Mouse (Mus musculus) cortical plate, adult 2 months (tissue): ENCODE measurements around the gene Gm10842. TPM values are rescaled to one million over a fixed set of nuclear protein-coding genes. Genes with fewer than 3 reads are reported as not detected.

Source experiments
- H3K27ac ChIP-seq: fragments of 200-500 bp; 2 replicates; pipeline ENCODE4 v1.5.1; 2012; ENCODE audit warnings: low read length, control low read depth, inconsistent platforms; ENCODE audit not compliant: insufficient read depth
- H3K4me1 ChIP-seq: fragments of 200-500 bp; 2 replicates; pipeline ENCODE4 v1.6.1; 2011; ENCODE audit warnings: low read length; ENCODE audit not compliant: control insufficient read depth, insufficient read depth
- H3K4me3 ChIP-seq: fragments of 200-500 bp; 2 replicates; pipeline ENCODE4 v1.5.1; 2011; ENCODE audit warnings: mild to moderate bottlenecking, low read length, control low read depth; ENCODE audit not compliant: insufficient read depth
- CTCF ChIP-seq: fragments of 200-500 bp; IDR thresholded peaks from 2 replicates; pipeline ENCODE4 v1.5.1; 2011; ENCODE audit warnings: mild to moderate bottlenecking, control low read depth, low read length; ENCODE audit not compliant: insufficient read depth; ENCODE audit errors: extremely low read depth
- POLR2A ChIP-seq: fragments of 200-500 bp; IDR thresholded peaks from 2 replicates; pipeline ENCODE4 v1.6.1; 2011; ENCODE audit warnings: mild to moderate bottlenecking, low read length, control low read depth; ENCODE audit not compliant: insufficient read depth; ENCODE audit errors: extremely low read depth
- polyA plus RNA-seq: library from polyadenylated mRNA; depleted of rRNA; stranded (reverse); fragments of >200 nt; gene quantifications from 2 replicates; pipeline ENCODE4 v1.2.3, GENCODE M21; 2012

Gene Gm10842
- polyA plus RNA-seq, 1 experiment = not detected

DNA sequence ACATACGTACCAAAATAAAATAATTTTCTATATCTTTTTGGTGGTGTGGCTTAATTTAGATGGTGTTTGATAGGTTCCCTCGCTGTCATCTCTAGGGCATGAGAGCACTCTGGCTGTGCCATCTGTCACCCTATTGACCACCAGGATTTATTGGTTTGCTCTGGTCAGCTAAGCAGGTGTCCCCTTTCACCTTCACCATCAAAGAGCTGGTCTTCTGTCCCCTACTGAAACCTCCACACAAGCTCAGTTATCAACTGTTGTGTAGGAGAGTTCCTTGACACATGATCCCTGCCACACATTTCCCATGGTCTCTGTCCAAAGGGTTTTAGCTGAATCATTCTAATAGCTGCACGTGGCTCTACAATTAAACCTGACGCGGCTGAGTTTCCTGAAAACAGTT lies 5.6 kb upstream of the Gm10842 start:
- Histone ChIP-seq H3K4me1 (no peaks in the 10 kb centered on the region), H3K27ac (no peak overlapping the region), H3K4me3 (no peak overlapping the region)
- TF ChIP-seq CTCF (no peak), POLR2A (no peak)

GRCm38 (mm10) chr11:105143564-105143963 lies 3.1 kb upstream of the Gm10842 start:
- TF ChIP-seq CTCF (no peak), POLR2A (no peak)
- Histone ChIP-seq H3K4me3 (no peak overlapping the region), H3K4me1 (no peaks in the 10 kb centered on the region), H3K27ac (no peak overlapping the region)

DNA sequence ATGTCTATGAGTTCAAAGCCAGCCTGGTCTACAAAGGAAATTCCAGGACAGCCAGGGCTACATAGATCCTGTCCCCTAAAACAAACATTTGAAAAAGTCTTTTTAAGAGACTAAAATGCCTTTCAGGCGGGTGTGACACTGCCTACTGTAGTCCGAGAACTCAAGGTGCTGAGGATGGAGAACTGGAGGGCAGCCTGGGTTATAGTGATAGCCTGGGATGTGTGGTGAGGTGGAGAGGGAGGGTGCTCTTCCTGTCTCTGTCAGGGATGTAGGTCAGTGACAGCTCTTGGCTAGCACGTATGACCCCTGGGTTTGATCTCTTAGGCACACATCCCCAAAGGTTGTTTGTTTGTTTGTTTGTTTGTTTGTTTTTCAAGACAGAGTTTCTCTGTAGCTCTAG lies 2.6 kb upstream of the Gm10842 start:
- Histone ChIP-seq H3K4me1 (no peaks in the 10 kb centered on the region), H3K4me3 (no peak overlapping the region), H3K27ac (no peak overlapping the region)
- TF ChIP-seq CTCF (no peak), POLR2A (no peak)

DNA sequence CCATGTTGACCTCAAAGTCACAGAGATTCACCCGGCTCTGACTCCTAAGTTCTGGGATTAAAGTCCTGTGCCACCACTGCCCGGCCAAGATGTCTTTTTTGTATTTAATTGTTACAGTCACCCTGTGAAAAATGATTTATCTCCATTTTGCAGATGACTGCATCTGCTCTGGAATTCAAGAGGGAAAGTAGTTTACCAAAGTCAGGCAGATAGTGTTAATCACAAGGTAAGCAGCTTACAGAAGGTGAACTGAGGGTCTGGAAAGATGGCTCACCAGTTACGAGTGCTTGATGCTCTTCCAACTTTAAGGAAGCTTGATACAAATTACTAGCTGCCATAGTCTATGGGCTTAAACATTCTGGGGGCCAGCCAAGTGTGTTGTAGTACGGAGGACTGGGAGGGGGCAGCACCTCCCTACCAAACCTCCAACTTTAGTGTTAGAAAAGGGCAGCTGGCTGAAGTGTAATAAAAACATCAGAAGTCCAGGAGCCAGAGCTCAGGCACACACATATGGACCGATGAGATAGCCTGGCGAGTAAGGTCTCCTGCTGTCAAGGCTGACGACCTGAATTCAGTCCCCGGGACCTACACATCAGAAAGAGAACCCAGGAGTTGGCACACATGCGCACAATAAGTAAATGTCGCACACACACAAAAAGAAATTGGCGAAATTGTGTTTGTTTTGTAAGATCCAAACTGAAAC lies 2.0 kb upstream of the Gm10842 start:
- Histone ChIP-seq H3K4me3 (no peak overlapping the region), H3K4me1 (no peaks in the 10 kb centered on the region), H3K27ac (no peak overlapping the region)
- TF ChIP-seq CTCF = no peak
- TF ChIP-seq POLR2A = no peak

- Histone ChIP-seq H3K4me3 (no peak overlapping the region), H3K4me1 (no peaks in the 10 kb centered on the region), H3K27ac (no peak overlapping the region)
- TF ChIP-seq POLR2A = no peak
- TF ChIP-seq CTCF = no peak
Measured at GRCm38 (mm10) chr11:105145211-105145610, 1.5 kb upstream of the Gm10842 start.

GRCm38 (mm10) chr11:105149353-105149752 lies 2.7 kb downstream of the Gm10842 start:
- no peak overlapping the region for H3K4me3 ChIP-seq
- no peak for TF ChIP-seq CTCF
- TF ChIP-seq POLR2A = no peak
- H3K27ac ChIP-seq = no peak overlapping the region
- H3K4me1 ChIP-seq = no peaks in the 10 kb centered on the region

DNA sequence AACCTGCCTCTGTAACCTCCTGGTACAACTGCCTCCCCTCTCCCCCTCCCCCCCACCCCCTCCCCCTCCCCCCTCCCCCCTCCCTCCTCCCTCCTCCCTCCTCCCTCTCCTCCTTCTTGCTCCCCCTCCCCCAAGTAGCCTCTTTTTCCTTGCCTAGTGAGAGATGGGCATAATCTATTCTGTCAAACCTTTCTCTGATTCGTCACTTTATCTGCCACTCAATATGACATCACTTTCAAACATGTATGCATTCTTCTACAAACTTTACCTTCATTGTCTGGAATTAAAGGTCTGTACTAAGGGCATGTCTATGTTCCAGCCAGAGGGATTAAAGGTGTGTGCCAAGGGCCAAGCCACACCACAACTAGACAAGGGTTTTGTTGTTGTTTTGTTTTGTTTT lies 3.1 kb downstream of the Gm10842 start:
- TF ChIP-seq POLR2A (no peak), CTCF (no peak)
- no peak overlapping the region for H3K4me3 ChIP-seq
- H3K4me1 ChIP-seq = no peaks in the 10 kb centered on the region
- H3K27ac ChIP-seq = no peak overlapping the region

GRCm38 (mm10) chr11:105150691-105151090 lies 4.0 kb downstream of the Gm10842 start:
- H3K27ac ChIP-seq = no peak overlapping the region
- H3K4me3 ChIP-seq = no peak overlapping the region
- H3K4me1 ChIP-seq = no peaks in the 10 kb centered on the region
- TF ChIP-seq POLR2A (no peak), CTCF (no peak)

- TF ChIP-seq CTCF = no peak
- TF ChIP-seq POLR2A = no peak
- no peak overlapping the region for H3K27ac ChIP-seq
- no peak overlapping the region for H3K4me3 ChIP-seq
- H3K4me1 ChIP-seq = no peaks in the 10 kb centered on the region
Measured at GRCm38 (mm10) chr11:105151226-105152016, 4.7 kb downstream of the Gm10842 start.

GRCm38 (mm10) chr11:105152017-105152300 lies 5.3 kb downstream of the Gm10842 start:
- TF ChIP-seq CTCF (no peak), POLR2A (no peak)
- H3K27ac ChIP-seq = no peak overlapping the region
- no peak overlapping the region for H3K4me3 ChIP-seq
- H3K4me1 ChIP-seq = no peaks in the 10 kb centered on the region
